Mouse (Mus musculus) stomach, embryonic 14.5 days (tissue): ENCODE data around the gene Btbd35f21. TPM values are rescaled to one million over a fixed set of nuclear protein-coding genes. Genes with fewer than 3 reads are reported as not detected.
"Not testable (repeated sequence)": the region's sequence is repeated elsewhere in the genome, so short reads cannot be mapped to it uniquely, and the experiment has no call there.

Experiments
- ATAC-seq: fragments of 200-750 bp; cut with Nextera tagmentation; 2 replicates; pipeline ENCODE4 v1.8.0; 2017; ENCODE audit warnings: low read depth, moderate TSS enrichment; ENCODE audit not compliant: insufficient number of reproducible peaks, insufficient read depth, low FRiP score
- H3K27ac ChIP-seq: fragments of 300-500 bp; sonication (generic); 2 replicates; pipeline ENCODE4 v1.5.1; 2014; ENCODE audit warnings: mild to moderate bottlenecking, low read length, moderate library complexity, mixed read lengths
- H3K27me3 ChIP-seq: fragments of 300-500 bp; sonication (generic); 2 replicates; pipeline ENCODE4 v1.6.1; 2014; ENCODE audit warnings: low read length, control low read depth, mixed read lengths; ENCODE audit not compliant: control insufficient read depth, insufficient read depth
- H3K36me3 ChIP-seq: fragments of 300-500 bp; sonication (generic); 2 replicates; pipeline ENCODE4 v1.6.1; 2014; ENCODE audit warnings: mild to moderate bottlenecking, control low read depth, low read length, moderate library complexity, mixed read lengths; ENCODE audit not compliant: control insufficient read depth, insufficient read depth
- H3K4me1 ChIP-seq: fragments of 300-500 bp; sonication (generic); 2 replicates; pipeline ENCODE4 v1.6.1; 2014; ENCODE audit warnings: low read length, control low read depth, mixed read lengths; ENCODE audit not compliant: control insufficient read depth, insufficient read depth
- H3K4me2 ChIP-seq: fragments of 300-500 bp; sonication (generic); replicated peaks from 2 replicates; pipeline ENCODE4 v1.6.1; 2014; ENCODE audit warnings: low read depth, low read length, control low read depth
- H3K4me3 ChIP-seq: fragments of 300-500 bp; sonication (generic); 2 replicates; pipeline ENCODE4 v1.5.1; 2014; ENCODE audit warnings: low read depth, low read length, control low read depth
- H3K9ac ChIP-seq: fragments of 300-500 bp; sonication (generic); replicated peaks from 2 replicates; pipeline ENCODE4 v1.6.1; 2014; ENCODE audit warnings: low read depth, mild to moderate bottlenecking, control low read depth, low read length, moderate library complexity, mixed read lengths
- H3K9me3 ChIP-seq: fragments of 300-500 bp; sonication (generic); 2 replicates; pipeline ENCODE4 v1.6.1; 2016; ENCODE audit warnings: low read depth, low read length, control low read depth; ENCODE audit not compliant: control insufficient read depth
- WGBS: fragments of 180-500 bp; shearing (Covaris S2); extraction: QIAGEN DNeasy Blood & Tissue Kit; methylation state at CpG from one replicate; pipeline ENCODE4 v1.1.7; 2014; 5-methylcytosine and 5-hydroxymethylcytosine counted together
- polyA plus RNA-seq: library from polyadenylated mRNA; unstranded; fragments of >200 nt; fragmentation: Nextera tagmentation; extraction: Ambion mirVana; gene quantifications from 2 replicates; pipeline ENCODE4 v1.2.1, GENCODE M21; 2014

The Btbd35f21 gene
- polyA plus RNA-seq = not detected in 2 replicates

- not testable (repeated sequence) for H3K4me2 ChIP-seq, H3K4me3 ChIP-seq, ATAC-seq, H3K4me1 ChIP-seq, H3K36me3 ChIP-seq, H3K9ac ChIP-seq, H3K27ac ChIP-seq, H3K9me3 ChIP-seq, H3K27me3 ChIP-seq
- no CpG with 5 or more reads among the region's 2 CpGs for WGBS
Observed at GRCm38 (mm10) chrX:32725809-32726208, at the start of gene Btbd35f21. Gene Btbd35f21, plus strand, starts transcription at chrX:32726109.

Other genes starting within 250 kb of the Btbd35f21 start
- gene Btbd35f1, start 166.1 kb upstream of the Btbd35f21 start, polyA plus RNA-seq = not detected in 2 replicates
- gene Gm5926, start 75.4 kb upstream of the Btbd35f21 start, polyA plus RNA-seq = not detected in 2 replicates
- gene Btbd35f30, start 168.5 kb downstream of the Btbd35f21 start, polyA plus RNA-seq = not detected in 2 replicates
- not detected in 2 replicates for gene Gm21789, start 215.7 kb downstream of the Btbd35f21 start, polyA plus RNA-seq
- gene Btbd35f5, start 247.8 kb downstream of the Btbd35f21 start, polyA plus RNA-seq = not detected in 2 replicates